Mouse (Mus musculus) thymus, postnatal 0 days (tissue): Measurements from ENCODE around the gene Tc2n. TPM values are rescaled to one million over a fixed set of nuclear protein-coding genes. Genes with fewer than 3 reads are reported as not detected.
"Not testable (repeated sequence)": the region's sequence is repeated elsewhere in the genome, so short reads cannot be mapped to it uniquely, and the experiment has no call there.

Experiments
- DNase-seq: peaks from one replicate; pipeline ENCODE4 v3.0.0-alpha.2; 2015; ENCODE audit warnings: low spot score
- polyA plus RNA-seq: library from polyadenylated mRNA; unstranded; fragments of >200 nt; fragmentation: Nextera tagmentation; extraction: Ambion mirVana; gene quantifications from 2 replicates; pipeline ENCODE4 v1.2.1, GENCODE M21; 2015

Tc2n gene
- 0.37 and 0.51 TPM in 2 replicates for polyA plus RNA-seq

- DNase-seq = peak; percentile 48
These were observed at the start of gene Tc2n for GRCm38 (mm10) chr12:101718054-101718754. Tc2n (minus strand) TSS chr12:101718523.

GRCm38 (mm10) chr12:101767306-101768053, 49.2 kb upstream of the Tc2n start:
- DNase-seq = no peak

DNA sequence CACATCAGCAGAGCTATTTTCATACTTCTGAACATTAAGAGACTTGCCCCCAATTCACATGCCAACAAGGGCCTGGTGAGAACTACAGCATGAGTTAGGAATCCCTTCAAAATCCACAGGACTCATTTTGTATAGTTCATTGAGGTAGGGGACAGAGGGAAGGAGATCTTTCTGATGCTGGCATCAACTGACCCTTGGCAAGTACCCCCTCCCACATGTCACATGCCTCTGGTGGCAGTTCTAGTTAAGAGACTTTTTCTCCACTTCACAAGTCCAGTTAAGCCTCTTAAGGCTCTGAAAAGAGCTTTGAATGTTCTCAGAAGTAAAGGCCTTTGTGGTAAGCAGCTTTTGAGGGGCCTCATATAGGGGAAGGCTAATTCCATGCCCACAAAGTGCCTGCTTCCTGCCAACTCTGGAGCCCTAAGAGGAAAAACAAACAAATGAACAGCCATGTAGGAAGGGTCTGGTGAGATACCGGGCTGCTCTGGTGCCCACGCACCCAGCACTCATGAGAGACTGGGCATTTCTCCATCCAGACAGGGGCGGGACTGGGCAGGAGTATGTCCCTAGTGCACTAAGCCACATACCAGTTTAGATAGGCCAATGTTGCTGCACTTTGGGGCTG, 48.0 kb upstream of the Tc2n start:
- no peak for DNase-seq

- DNase-seq = no peak
These were observed 46.5 kb upstream of the Tc2n start for GRCm38 (mm10) chr12:101764870-101765269.

GRCm38 (mm10) chr12:101763065-101763464, 44.7 kb upstream of the Tc2n start:
- DNase-seq = no peak

DNA sequence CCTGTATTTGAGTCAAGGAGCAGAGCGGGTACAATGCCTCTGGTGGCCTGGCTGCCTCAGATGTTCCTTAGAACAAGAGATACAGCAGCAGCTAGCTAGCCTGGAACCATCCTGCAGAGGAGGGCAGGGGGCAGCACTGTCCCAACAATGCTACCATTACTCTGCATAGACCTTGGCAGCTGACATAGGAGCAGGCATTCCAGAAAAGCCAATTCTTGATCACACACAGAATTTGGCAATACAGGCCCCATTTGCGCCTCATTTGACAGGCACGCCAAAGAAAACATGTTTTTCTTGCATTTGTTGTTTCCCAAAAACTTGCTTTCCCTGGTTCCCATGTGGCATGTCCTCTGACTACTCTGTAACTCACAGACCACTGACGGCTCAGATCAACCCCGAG, 43.7 kb upstream of the Tc2n start:
- no peak for DNase-seq

GRCm38 (mm10) chr12:101759440-101760045, 41.2 kb upstream of the Tc2n start:
- DNase-seq = no peak

DNA sequence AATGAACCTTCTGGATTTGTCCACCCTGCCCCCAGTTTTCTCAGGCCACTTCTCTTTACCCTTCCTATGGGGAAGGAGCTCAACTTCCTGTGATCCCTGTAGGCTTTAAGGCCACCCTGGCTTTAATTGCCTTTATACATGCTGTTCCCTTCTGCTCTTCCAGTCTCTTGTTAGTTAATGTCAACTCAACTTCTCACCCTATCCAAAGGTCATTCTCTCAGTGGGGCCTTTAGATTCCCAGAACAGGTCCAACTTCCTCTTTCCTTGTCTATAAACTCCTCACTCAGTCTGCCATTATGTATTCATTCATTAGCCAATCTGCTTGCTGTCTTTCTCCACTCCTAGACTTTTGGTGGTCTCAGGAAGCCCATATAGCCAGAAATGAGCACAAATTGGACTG, 40.4 kb upstream of the Tc2n start:
- no peak for DNase-seq

DNA sequence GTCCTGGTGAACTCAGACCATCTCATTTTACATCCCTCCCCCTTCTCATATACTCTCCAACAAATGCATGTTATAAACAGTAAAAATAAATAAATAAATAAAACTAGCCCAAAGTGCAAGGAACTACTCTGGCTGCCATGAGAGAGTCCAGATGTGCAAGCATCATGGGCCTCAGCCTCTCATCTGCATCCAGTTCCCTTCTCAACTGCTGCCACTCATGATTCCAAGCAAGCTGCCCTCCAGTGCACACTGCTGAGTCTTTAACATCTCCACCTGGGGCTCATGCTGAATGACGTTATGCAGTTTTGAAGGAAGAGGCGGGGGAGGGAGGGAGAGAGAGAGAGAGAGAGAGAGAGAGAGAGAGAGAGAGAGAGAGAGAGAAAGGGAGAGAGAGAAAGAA, 24.1 kb upstream of the Tc2n start:
- DNase-seq = no peak

DNA sequence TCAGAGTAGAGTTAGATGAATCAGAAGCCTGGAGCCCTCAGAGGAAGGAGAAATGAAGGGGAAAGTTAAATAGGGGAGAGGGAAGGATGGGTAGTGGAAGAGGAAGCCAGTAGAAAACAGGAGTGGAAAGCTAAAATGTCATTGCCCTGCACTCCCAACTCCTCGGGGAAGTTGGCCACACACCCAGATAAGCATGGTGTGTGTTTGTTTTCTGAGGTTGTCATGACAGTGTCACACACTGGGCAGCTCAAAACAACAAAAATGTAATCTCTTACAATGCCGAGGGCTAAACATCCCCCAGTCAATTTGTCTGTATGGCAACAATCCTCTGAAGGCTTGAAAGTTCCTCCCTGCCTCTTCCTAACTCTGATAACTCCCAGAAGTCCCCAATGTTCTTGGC, 22.2 kb upstream of the Tc2n start:
- DNase-seq = no peak

DNA sequence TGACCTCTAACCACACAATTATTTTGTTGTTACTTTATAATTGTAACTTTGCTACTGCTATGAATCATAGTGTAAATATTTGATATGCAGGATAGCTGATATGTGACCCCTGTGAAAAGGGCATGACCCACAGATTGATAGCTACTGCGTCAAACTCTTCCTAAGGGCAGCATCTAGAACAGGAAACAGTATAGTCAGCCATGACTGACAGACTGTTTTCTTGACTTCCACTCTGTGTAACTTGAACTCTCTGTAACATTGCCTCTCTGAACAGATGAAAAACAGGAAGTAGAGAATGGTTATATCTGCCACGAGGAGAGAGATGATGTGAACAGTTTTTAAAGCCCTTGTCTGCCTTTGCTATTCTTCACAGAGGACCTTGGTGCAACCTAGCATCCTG, 21.7 kb upstream of the Tc2n start:
- DNase-seq = no peak

- no peak for DNase-seq
These were observed 430 bp upstream of the Tc2n start for GRCm38 (mm10) chr12:101718755-101719150.

GRCm38 (mm10) chr12:101699176-101699575, 19.1 kb downstream of the Tc2n start:
- no peak for DNase-seq

- DNase-seq = no peak
These were observed 21.8 kb downstream of the Tc2n start for GRCm38 (mm10) chr12:101696521-101696920.

- DNase-seq = no peak
These were observed 37.8 kb downstream of the Tc2n start for GRCm38 (mm10) chr12:101680538-101680937.

DNA sequence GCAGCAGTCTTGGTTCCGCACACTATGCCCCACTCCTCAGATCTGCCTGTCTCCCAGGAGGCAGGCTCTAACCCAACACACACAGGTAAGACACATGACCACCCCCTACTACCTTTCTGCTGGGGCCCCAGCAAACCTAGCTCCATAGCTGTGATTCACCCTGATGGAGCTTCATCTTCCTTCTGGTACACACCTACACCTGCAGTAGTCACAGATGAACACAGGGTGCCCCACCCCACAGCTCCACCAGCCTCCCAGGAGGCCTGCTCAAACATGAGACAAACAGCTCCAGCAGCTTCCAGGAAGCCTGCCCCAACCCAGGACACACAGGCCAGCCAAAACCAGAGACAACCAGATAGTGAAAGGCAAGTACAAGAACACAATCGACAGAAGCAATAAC, 50.8 kb downstream of the Tc2n start:
- DNase-seq = no peak

DNA sequence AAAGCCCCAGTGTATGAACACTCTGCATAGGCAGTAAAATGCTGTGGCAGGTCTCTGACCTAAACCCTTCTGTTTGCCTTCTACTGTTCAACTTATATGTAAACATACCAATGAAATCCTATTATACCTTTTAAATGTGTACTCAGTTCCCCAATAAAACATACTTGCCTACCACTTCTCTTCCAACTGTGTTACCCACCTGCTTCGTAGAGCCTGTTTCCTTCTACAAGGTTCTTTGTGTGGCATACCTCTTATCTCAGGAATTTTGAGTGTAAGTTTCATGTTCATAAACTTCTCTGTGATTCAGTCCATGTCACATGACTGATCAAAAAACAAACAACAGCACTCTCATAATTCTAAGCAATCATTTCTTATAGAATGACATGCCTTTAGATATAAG, 85.2 kb downstream of the Tc2n start:
- no peak for DNase-seq

GRCm38 (mm10) chr12:101606622-101607021, 111.7 kb downstream of the Tc2n start:
- DNase-seq = not testable (repeated sequence)
